Mouse (Mus musculus) frontal cortex, postnatal 10 days (tissue): ENCODE results near the gene Ankrd52.

Source experiments
- DNase-seq, 2 experiments: peaks; one replicate each; pipeline ENCODE4 v3.0.0; 2022; ENCODE audit warnings: low spot score in 2 of 2, mixed read lengths in 1 of 2

Gene Ankrd52

DNA sequence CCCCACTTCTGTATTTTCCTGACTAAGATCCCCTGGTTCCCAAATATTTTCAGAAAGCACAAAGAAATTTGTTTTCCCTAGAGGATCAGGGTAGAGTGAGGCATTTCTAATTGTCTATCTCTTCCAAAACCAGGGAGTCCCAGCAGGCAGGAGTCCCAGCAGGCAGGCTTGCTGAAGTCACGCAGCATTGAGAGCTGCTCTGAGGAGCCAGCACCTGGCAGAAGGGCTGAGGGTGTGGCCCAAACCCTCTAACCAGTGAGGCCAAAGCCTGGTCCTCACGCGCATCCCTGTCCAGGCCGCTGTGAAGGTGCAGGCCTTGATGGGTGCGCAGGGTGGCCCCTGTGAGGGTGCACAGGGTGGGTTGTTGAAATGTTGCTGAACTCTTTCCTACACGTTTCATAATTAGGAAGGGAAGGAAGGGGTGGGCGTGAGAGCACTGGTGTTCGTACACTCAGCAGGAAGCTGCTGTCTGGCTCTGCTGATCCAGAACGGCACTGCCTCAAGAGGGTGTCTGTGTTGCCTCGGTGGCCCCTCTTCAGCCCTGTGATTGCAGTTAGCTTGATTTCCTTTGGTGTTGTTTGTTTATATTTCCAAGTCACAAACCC lies 61.9 kb downstream of the Ankrd52 start:
- no peak for DNase-seq

- DNase-seq = no peak
Observed at GRCm38 (mm10) chr10:128440407-128440806, 63.5 kb downstream of the Ankrd52 start.

DNA sequence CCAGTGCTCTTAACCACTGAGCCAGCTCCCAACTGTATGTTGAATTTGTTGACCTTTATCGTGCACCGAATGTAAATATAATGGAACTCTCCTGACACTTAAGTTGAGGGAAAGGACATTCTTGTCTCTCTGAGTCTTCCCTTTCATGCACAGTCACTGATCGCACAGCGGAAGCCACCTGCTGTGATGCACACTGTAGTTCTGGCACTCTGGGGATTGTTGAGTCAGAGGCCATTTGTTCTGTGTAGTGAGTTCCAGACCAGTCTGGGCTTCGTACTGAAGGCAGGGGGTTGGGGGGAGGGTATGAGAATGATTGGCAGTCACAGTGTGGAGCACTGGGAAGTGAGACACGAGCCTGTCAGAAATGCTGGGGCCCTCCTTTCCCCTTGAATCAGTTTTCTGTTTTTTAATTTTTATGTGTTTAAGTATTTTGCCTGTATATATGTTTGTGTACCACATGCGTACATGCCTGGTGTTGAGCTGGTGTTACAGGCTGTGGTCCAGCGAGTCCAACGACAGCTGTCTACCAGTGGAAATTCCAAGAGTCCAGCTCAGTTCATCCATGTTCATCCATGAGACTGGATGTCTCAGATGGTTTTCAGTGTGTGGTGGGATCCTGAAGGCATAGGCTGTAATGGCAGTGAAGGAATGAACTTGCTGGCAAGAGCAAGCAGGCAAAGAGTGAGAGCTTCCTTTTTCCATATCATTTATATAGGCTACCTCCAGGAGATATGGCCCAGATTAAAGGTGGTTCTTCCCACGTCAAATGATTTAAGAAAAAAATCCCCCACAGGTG lies 64.6 kb downstream of the Ankrd52 start:
- DNase-seq = no peak

GRCm38 (mm10) chr10:128442718-128443117 lies 65.8 kb downstream of the Ankrd52 start:
- no peak for DNase-seq

- no peak for DNase-seq
Observed at GRCm38 (mm10) chr10:128444354-128444753, 67.4 kb downstream of the Ankrd52 start.

DNA sequence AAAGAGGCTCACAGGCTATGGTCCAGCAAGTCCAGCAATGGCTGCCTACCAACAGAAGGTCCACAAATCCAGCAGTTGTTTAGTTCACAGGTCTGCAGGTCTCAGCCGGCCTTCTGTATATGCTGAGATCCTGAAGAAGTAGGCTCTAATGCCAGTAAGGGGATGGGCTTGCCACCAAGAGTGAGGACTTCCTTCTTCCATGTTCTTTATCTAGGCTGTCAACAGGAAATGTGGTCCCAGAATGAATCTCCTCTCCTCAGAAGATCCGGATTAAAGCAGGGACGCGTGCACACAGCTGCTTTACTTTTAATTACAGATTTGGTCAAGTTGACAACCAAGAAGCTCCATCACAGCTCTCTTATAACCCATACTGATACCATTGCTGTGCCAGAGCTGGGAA lies 68.5 kb downstream of the Ankrd52 start:
- DNase-seq = no peak

DNA sequence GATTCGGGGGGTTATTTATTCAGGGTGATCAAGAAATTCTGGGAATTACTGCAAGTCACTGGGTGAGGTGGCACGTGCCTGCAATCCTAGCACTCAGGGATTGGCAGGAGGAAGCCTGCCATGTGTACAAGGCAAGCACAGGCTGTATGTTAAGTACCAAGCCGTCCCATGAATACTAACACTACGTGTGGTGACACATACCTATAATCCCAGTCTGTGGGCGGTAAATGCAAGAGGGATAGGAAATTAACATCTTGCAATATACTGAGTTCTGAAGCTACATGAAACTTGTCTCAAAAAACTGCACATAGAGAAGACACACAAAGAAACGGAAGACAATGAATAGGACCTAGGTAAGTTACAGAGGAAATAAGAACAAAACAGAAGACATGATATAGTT lies 74.1 kb downstream of the Ankrd52 start:
- no peak for DNase-seq

DNA sequence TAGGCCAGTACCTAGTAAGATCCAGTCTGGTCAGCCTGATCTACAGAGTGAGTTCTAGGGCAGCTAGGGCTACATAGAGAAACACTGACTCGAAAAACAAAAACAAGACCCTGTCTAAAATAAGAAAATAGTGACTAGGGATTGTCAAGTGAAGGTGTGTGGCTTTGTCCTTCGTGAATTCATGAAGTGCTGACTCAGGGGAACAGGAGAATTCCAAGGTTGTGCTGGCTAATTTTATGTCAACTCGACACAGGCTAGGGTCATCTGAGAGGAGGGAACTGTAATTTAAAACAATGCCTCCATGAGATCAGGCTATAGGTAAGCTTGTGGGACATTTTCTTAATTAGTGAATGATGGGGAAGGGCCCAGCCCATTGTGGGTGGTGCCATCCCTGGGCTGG lies 77.6 kb downstream of the Ankrd52 start:
- DNase-seq = no peak

DNA sequence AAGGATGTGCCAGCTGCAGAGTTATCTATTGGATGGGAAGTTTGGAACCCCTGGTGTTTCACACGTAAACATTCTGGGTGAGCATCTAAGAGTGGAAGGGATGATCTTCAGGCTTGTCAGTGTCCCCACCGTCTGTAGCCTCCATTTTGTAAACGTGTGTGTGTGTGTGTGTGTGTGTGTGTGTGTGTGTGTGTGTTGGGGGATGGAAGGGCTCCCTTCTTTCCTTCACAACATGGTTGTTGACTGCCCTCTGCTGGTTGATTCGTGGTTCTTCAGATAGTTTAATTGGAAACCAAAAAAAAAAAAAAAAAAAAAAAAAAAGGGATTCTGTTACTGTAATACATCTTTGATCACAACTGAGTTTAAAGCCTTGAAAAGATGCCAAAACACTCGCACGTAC lies 78.4 kb downstream of the Ankrd52 start:
- DNase-seq = peak; percentile 46 to 48

- DNase-seq = no peak
Observed at GRCm38 (mm10) chr10:128457676-128458075, 80.8 kb downstream of the Ankrd52 start.
